Mouse (Mus musculus): ENCODE results near the gene Rmnd1. TPM values are rescaled to one million over a fixed set of nuclear protein-coding genes. Genes with fewer than 3 reads are reported as not detected.
A peak's percentile ranks its signal among the peaks of the same experiment; 100 is the strongest.
"Not testable (repeated sequence)": the region's sequence is repeated elsewhere in the genome, so short reads cannot be mapped to it uniquely, and the experiment has no call there.

Rmnd1 gene
- 10 to 100 TPM; 32.3 to 35.2 TPM for total RNA-seq (2021)
- long read RNA-seq, experiment 1, transcript Rmnd1-201 (13 exons, 3,139 nt), result major isoform, 22 of 52 reads
- long read RNA-seq, experiment 1, partial matches to known transcripts, result 2 of 52 reads
- long read RNA-seq, experiment 1, other reads (novel, unspliced or antisense), result 27 of 52 reads
- long read RNA-seq, experiment 2, transcript Rmnd1-201 (13 exons, 3,139 nt), result major isoform, 16 of 39 reads
- long read RNA-seq, experiment 2, partial matches to known transcripts, result 5 of 39 reads
- long read RNA-seq, experiment 2, other reads (novel, unspliced or antisense), result 18 of 39 reads

DNA sequence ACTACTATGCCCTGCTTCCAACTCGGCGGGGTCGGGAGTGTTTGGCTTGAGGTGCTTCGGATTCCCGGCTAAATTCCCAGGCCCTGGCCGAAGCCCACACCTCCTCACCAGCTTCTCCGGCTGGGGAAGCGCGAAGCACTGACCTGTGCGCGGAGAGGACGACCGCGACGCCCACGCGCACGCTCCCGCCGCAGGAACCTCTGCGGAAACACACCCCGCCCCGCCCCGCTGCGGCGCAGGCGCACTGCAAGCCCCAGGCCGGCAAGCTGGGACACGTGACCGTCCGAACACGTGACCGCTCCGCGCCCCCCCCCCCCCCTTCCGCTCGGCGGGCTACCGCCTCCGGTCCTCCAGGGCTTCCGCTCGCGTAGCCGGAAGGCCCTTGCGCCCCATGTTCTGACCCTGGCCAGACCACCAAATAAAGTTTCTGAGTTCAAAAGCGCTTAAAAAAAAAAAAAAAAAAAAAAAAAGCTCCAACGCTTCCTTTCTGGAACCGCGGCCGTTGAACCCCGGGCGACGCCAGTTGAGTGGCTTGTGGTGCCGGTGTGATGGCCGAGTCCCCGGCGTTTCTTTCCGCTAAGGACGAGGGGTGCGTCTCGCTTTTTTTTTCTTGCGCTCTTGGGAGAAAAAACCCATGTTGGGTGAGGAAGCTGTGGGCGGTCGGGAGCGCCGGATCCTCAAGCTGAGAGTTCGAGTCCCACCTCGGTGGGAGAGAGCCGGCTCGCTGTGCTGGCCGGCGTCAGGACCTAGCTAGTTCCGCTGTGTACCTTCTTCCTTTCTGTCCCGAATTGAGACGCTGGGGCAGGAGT, at the start of gene Rmnd1, which contains the start of gene Armt1:
TSS of gene Rmnd1 (minus strand) at position 266 of the 809 bp plus-strand sequence.
TSS of gene Armt1 (plus strand) at position 345 of the 809 bp plus-strand sequence.
- peak; percentile 94 for DNase-seq (ENCODE audit: low spot score)

DNA sequence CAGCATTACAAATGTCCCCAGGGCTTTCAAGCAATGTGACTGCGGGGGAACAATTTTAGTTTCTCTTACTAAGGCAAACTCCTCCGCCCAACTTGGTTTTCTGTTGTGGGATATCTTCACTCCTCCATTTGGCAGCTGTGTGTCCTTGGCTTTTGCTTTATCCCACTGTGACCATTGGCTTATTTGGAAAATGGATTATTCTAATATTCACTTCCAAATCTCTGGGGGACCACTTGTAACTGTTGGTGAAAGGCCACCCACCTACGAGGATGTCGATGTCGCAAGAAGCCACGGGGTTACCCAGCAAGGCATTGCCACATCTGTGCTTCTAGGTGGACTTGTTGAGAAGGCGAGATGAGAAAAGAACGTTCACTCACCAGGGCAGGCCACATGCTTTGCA, 49.5 kb upstream of the Rmnd1 start:
- DNase-seq (ENCODE audit: low spot score), result peak; percentile 58

DNA sequence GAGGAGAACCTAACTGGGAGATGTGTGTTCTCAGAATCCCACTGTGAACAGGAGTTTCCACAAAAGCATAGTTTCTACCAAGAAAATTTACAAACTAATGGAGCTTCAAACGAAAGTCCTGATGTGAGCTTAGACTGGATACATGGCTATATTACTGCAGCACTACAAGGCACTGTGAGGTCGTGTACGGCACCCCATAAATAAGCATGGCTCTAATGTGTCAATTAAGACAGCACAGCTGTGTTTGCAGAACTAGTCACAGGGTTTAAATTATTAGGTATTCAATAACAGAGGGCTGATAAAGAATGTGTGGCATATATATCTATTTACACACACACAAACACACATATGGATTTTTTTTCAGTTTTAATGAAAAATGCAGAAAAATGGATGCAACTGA, 48.7 kb upstream of the Rmnd1 start:
- DNase-seq (ENCODE audit: low spot score), result no peak

GRCm38 (mm10) chr10:4476604-4477003, 44.4 kb upstream of the Rmnd1 start:
- DNase-seq (ENCODE audit: low spot score), result no peak

DNA sequence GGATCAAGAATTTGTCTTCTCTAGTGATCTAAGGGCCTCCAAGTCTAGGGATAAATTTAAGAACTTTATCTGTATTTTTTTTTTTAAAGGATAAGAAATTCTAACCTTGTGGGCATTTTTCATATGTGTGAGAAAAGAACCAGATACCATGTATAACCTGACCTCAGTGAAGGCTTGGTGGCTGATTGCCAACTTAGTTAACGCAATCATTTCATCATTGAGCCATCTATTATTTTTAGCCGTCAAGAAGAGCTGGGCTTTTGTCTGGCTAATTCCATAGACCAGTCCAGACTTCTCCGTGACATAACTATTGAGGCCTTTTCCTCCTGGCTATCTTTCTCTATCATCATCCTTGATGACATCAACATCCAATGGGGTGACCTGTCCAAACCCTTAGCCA, 43.2 kb upstream of the Rmnd1 start:
- DNase-seq (ENCODE audit: low spot score), result no peak

DNA sequence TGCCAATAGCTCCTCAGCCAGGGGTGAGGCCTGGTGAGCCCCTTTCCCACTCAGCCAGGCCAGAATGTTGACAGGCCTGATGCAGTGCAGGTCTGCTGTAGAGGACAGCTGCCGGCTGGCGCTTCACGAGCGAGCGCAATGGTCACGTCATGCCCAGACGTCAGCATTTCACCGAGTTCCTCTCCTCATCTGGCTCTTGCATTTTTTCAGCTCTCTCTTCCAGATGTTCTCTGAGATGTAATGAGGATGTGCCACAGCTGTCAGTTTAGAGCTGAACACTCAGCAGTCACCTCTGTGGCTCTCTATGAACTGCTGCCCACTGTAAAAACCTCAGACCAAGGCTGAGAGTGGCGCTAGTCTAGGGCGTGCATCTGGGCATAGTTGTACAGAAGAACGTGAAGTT, 41.4 kb upstream of the Rmnd1 start:
- no peak for DNase-seq (ENCODE audit: low spot score)

DNA sequence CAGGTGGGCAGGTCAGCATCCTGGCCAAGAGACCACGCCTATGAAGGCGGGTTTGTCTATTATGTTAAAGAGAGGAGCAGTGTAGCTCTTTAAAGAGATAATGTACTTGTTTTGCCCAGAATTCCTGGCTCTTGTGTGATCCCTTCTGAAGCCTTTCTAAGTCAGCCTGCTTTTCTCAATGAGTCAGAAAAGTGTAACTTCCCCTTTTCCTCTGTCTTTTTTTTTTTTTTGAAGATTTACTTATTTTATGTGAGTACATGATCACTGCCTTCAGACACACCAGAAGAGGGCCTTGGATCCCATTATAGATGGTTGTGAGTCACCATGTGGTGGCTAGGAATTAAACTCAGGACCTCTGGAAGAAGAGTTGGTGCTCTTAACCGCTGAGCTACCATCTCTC, 37.2 kb upstream of the Rmnd1 start:
- DNase-seq (ENCODE audit: low spot score), result no peak

GRCm38 (mm10) chr10:4465799-4466198, 33.6 kb upstream of the Rmnd1 start:
- no peak for DNase-seq (ENCODE audit: low spot score)

DNA sequence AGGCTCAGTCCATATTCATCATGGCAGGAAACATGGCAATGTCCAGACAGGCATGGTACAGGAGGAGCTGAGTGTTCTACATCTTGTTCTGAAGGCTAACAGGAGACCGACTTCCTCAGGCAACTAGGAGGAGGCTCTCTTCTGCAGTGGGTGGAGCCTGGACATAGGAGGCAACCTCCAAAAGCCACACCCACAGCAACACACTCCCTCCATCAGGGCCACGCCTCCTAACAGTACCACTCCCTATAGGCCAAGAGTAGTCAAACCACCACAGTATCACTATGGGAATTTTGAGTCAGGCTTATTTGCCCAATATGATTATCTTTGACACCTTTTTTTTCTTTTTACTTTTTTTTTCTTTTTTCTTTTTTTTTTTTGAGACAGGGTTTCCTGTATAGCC, 28.0 kb upstream of the Rmnd1 start:
- no peak for DNase-seq (ENCODE audit: low spot score)

- DNase-seq (ENCODE audit: low spot score), result no peak
Measured at GRCm38 (mm10) chr10:4456409-4456808, 24.2 kb upstream of the Rmnd1 start.

- DNase-seq (ENCODE audit: low spot score), result no peak
Measured at GRCm38 (mm10) chr10:4435416-4435815, 3.2 kb upstream of the Rmnd1 start.

GRCm38 (mm10) chr10:4433871-4434270, 1.7 kb upstream of the Rmnd1 start:
- DNase-seq (ENCODE audit: low spot score), result not testable (repeated sequence)

DNA sequence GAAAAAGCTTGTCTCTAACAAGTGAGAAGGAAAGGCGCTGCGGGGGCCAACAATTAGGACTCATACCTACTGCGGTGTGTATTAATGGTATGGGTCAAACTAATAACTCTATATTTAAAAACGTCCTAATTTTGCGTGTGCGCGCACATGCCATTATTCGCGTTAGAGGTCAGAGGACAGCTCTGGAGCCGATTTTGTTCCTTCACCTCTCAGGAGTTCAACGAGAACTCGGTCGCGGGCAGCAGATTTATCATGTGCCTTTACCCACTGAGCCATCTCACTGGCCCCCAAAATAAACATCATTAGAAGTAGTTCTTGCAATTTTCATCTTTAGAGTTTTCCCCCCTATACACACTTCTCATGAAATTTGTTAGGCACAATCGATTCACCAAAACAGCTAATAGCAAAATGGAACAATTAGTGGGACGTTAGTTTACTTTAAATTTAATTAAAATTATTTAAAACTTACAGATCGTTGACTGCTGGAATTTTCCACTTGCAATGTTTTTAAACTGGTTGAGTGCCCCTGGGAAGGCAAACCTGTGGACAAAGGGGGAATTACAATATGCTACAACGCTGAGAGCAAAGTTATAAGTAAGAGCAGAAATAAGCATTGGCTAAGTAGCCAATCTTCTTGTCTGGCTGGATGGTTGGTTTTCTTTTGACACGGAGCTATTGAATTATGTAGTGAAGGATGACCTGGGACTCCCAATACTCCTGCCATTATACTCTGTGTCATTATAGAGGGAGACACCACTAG, 988 bp upstream of the Rmnd1 start:
- peak; percentile 10 for DNase-seq (ENCODE audit: low spot score)

GRCm38 (mm10) chr10:4431746-4432122, 454 bp downstream of the Rmnd1 start:
- no peak for DNase-seq (ENCODE audit: low spot score)

DNA sequence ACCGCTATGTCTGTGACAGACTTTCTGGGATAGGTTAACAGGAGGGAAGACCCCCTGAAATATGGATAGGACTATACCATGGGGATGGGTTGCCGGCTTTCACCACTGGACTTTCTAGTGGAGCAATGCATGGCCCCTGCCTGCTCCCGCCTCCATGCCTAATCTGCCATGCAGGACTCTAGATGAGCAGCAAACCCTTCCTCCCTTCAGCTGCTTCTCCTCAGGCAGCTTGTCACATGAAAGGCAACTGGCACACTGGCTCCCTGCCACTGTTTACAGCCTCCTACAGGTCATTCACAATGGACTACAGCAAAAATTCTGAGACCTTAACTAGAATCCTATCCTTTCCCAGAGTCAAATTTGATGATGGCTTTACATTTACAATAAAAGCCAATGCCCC, 1.4 kb downstream of the Rmnd1 start:
- DNase-seq (ENCODE audit: low spot score), result peak; percentile 36

DNA sequence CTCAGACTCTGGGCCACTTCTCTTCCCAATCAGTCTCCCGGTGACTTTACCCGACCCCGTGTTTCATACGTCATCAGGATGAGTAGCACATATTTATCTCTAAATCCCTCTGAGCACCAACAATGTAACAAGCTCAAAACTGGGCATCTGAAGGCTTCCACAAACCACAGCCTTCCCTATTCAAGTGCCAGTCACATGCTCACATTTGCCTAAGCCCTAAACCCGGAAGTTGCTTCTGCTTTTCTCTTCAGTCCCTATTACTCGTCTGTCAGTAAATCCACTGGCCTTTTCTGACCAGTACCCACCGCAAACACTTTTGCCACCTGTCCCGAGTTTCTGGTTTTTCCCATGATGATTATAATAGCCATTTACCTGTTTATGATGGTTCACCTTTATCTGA, 1.8 kb downstream of the Rmnd1 start:
- no peak for DNase-seq (ENCODE audit: low spot score)

DNA sequence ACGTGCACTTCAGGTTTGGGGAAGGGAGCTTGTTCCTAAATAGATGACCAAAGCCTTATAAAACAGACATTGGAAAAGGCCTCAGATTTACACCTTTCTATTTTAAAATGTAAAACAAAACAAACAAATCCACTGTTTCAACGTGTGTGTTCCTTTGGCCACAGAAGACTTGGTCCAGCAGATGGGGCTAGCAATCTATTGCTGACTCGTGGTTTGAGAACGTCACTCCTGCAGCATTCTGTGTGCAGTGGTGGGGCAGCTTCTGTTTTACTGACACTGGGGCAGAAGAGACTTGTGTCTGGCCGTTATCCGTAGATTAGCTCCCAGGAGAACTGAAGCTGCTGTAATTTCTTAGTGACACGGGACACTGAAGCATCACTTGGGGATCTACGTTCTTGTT, 6.9 kb downstream of the Rmnd1 start:
- DNase-seq (ENCODE audit: low spot score), result no peak

DNA sequence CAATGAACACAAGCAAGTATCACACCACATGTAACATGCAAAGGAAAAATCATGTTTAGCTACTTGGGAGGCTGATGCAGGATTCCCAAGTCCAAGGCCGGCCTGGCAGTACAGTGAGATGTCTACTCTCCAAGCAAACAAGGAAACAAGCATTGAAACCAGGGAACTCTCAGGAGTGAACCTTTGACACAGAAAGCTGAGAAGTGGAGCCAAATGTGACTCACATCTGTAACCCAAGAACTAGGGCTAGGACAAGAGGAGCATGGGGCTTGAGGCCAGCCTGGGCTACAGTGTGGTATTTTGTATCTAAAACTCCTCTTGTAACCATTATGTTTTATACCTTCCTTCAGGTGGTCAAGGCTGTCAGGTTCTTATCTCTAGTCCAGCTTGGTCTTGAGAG, 25.0 kb downstream of the Rmnd1 start:
- DNase-seq (ENCODE audit: low spot score), result peak; percentile 53

DNA sequence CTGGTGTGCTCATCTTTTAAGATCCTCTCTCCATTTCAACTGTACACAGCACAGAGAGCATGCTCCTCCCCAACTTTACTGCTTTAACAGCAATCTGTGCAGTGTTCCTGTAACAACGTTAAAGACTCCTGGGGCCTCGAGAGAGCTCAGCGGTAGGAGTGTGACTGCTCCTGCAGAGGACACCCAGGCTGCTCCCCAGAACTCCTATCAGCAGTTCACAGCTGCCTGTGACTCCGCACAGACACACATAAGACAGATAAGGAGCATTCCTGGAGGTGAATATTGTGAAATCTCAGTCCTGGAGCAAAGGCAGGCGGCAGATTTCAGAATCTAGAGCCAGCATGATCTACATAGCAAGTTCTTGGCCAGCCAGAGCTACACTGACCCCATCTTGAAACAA, 26.7 kb downstream of the Rmnd1 start:
- no peak for DNase-seq (ENCODE audit: low spot score)

DNA sequence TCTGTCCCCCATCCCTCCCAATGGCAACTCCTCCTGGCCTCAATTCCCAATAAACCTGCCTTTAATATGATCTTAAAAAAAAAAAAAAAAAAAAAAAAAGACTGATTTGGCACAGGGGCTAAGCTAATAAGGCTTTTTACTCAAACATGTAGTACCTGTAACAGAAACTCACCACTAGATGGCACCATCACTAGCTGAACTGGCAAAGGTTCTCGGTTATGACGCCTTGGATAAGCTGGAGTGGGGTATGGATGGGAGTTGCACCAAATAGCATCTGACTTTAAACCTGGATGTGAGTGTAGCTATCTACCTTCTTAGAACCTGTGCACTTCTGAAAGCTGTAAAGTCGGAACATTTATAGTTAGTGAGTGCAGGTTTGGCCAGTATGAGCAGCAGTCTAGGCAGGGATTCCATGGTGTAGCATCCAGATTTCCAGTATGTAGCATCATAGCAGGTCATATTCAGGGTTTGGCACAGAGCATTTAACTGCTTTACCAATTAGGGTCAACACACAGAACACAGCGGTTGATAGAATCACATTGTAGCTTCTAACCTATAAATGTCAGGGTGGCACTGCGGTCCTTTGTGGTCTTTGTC, 27.2 kb downstream of the Rmnd1 start:
- peak; percentile 58 for DNase-seq (ENCODE audit: low spot score)

GRCm38 (mm10) chr10:4398058-4398457, 34.1 kb downstream of the Rmnd1 start:
- no peak for DNase-seq (ENCODE audit: low spot score)

- DNase-seq (ENCODE audit: low spot score), result no peak
Measured at GRCm38 (mm10) chr10:4395321-4395720, 36.9 kb downstream of the Rmnd1 start.
